Mouse (Mus musculus): ENCODE results near the gene Oscar.
A peak's percentile ranks its signal among the peaks of the same experiment; 100 is the strongest.

The Oscar gene

GRCm38 (mm10) chr7:3616057-3616388 lies at the start of gene Oscar:
Gene Oscar (minus strand): TSS chr7:3616157.
- Histone ChIP-seq H3K27me3 (ENCODE audit: control insufficient read depth, insufficient read depth, low read length, poor library complexity, severe bottlenecking) (no peaks in the 10 kb centered on the region), H3K36me3 (ENCODE audit: control insufficient read depth, insufficient read depth, low read length, poor library complexity, severe bottlenecking) (peaks cover 2% of the 10 kb centered on the region; the same call in 1 of the 2 replicates)
- no peak for DNase-seq (ENCODE audit: low read depth, low spot score)

- peak; percentile 97 for DNase-seq (ENCODE audit: low read depth, low spot score)
- H3K27me3 ChIP-seq (ENCODE audit: control insufficient read depth, insufficient read depth, low read length, poor library complexity, severe bottlenecking): no peaks in the 10 kb centered on the region
Observed at GRCm38 (mm10) chr7:3665215-3666114, 49.5 kb upstream of the Oscar start, which contains the start of gene Leng1. Gene Leng1 (minus strand): TSS chr7:3665840.

GRCm38 (mm10) chr7:3664524-3665214 lies 48.7 kb upstream of the Oscar start:
- peak; percentile 13 for DNase-seq (ENCODE audit: low read depth, low spot score)
- Histone ChIP-seq H3K36me3 (ENCODE audit: control insufficient read depth, insufficient read depth, low read length, poor library complexity, severe bottlenecking) (peaks cover 6% of the 10 kb centered on the region; the same call in 1 of the 2 replicates), H3K27me3 (ENCODE audit: control insufficient read depth, insufficient read depth, low read length, poor library complexity, severe bottlenecking) (no peaks in the 10 kb centered on the region)

More at GRCm38 (mm10) chr7:3665215-3666114, 49.5 kb upstream of the Oscar start, which contains the start of gene Leng1:
- peaks cover 6% of the 10 kb centered on the region; the same call in 1 of the 2 replicates for H3K36me3 ChIP-seq (ENCODE audit: control insufficient read depth, insufficient read depth, low read length, poor library complexity, severe bottlenecking)

GRCm38 (mm10) chr7:3658578-3658977 lies 42.6 kb upstream of the Oscar start:
- H3K27me3 ChIP-seq (ENCODE audit: control insufficient read depth, insufficient read depth, low read length, poor library complexity, severe bottlenecking): no peaks in the 10 kb centered on the region
- no peak for DNase-seq (ENCODE audit: low read depth, low spot score)
- H3K36me3 ChIP-seq (ENCODE audit: control insufficient read depth, insufficient read depth, low read length, poor library complexity, severe bottlenecking): peaks cover 28% of the 10 kb centered on the region

GRCm38 (mm10) chr7:3656966-3657365 lies 41.0 kb upstream of the Oscar start:
- H3K36me3 ChIP-seq (ENCODE audit: control insufficient read depth, insufficient read depth, low read length, poor library complexity, severe bottlenecking): peaks cover 29% of the 10 kb centered on the region
- DNase-seq (ENCODE audit: low read depth, low spot score): no peak

GRCm38 (mm10) chr7:3646641-3647040 lies 30.7 kb upstream of the Oscar start:
- Histone ChIP-seq H3K27me3 (ENCODE audit: control insufficient read depth, insufficient read depth, low read length, poor library complexity, severe bottlenecking) (no peaks in the 10 kb centered on the region), H3K36me3 (ENCODE audit: control insufficient read depth, insufficient read depth, low read length, poor library complexity, severe bottlenecking) (peaks cover 8% of the 10 kb centered on the region)
- no peak for DNase-seq (ENCODE audit: low read depth, low spot score)

More at GRCm38 (mm10) chr7:3656966-3657365, 41.0 kb upstream of the Oscar start:
- no peaks in the 10 kb centered on the region for H3K27me3 ChIP-seq (ENCODE audit: control insufficient read depth, insufficient read depth, low read length, poor library complexity, severe bottlenecking)

- no peak for DNase-seq (ENCODE audit: low read depth, low spot score)
- no peaks in the 10 kb centered on the region for H3K27me3 ChIP-seq (ENCODE audit: control insufficient read depth, insufficient read depth, low read length, poor library complexity, severe bottlenecking)
- H3K36me3 ChIP-seq (ENCODE audit: control insufficient read depth, insufficient read depth, low read length, poor library complexity, severe bottlenecking): peaks cover 5% of the 10 kb centered on the region
Observed at GRCm38 (mm10) chr7:3646188-3646587, 30.2 kb upstream of the Oscar start.

- DNase-seq (ENCODE audit: low read depth, low spot score): no peak
- H3K27me3 ChIP-seq (ENCODE audit: control insufficient read depth, insufficient read depth, low read length, poor library complexity, severe bottlenecking): no peaks in the 10 kb centered on the region
- no peaks in the 10 kb centered on the region for H3K36me3 ChIP-seq (ENCODE audit: control insufficient read depth, insufficient read depth, low read length, poor library complexity, severe bottlenecking)
Observed at GRCm38 (mm10) chr7:3645488-3646025, 29.6 kb upstream of the Oscar start.

GRCm38 (mm10) chr7:3644672-3645487 lies 28.9 kb upstream of the Oscar start, which contains the start of gene Cnot3:
Gene Cnot3 (plus strand): TSS chr7:3645268.
- H3K27me3 ChIP-seq (ENCODE audit: control insufficient read depth, insufficient read depth, low read length, poor library complexity, severe bottlenecking): no peaks in the 10 kb centered on the region
- H3K36me3 ChIP-seq (ENCODE audit: control insufficient read depth, insufficient read depth, low read length, poor library complexity, severe bottlenecking): 0 out of 2 replicates have a peak, but pooled peaks cover 2% of the 10 kb centered on the region
- peak; percentile 100 for DNase-seq (ENCODE audit: low read depth, low spot score)

GRCm38 (mm10) chr7:3644348-3644671 lies 28.4 kb upstream of the Oscar start:
- H3K36me3 ChIP-seq (ENCODE audit: control insufficient read depth, insufficient read depth, low read length, poor library complexity, severe bottlenecking): 0 out of 2 replicates have a peak, but pooled peaks cover 2% of the 10 kb centered on the region
- DNase-seq (ENCODE audit: low read depth, low spot score): no peak
- no peaks in the 10 kb centered on the region for H3K27me3 ChIP-seq (ENCODE audit: control insufficient read depth, insufficient read depth, low read length, poor library complexity, severe bottlenecking)

- no peaks in the 10 kb centered on the region for H3K27me3 ChIP-seq (ENCODE audit: control insufficient read depth, insufficient read depth, low read length, poor library complexity, severe bottlenecking)
- H3K36me3 ChIP-seq (ENCODE audit: control insufficient read depth, insufficient read depth, low read length, poor library complexity, severe bottlenecking): 0 out of 2 replicates have a peak, but pooled peaks cover 2% of the 10 kb centered on the region
- no peak for DNase-seq (ENCODE audit: low read depth, low spot score)
Observed at GRCm38 (mm10) chr7:3643843-3644242, 27.9 kb upstream of the Oscar start.

GRCm38 (mm10) chr7:3643412-3643811 lies 27.5 kb upstream of the Oscar start:
- 0 out of 2 replicates have a peak, but pooled peaks cover 2% of the 10 kb centered on the region for H3K36me3 ChIP-seq (ENCODE audit: control insufficient read depth, insufficient read depth, low read length, poor library complexity, severe bottlenecking)
- no peak for DNase-seq (ENCODE audit: low read depth, low spot score)
- no peaks in the 10 kb centered on the region for H3K27me3 ChIP-seq (ENCODE audit: control insufficient read depth, insufficient read depth, low read length, poor library complexity, severe bottlenecking)

- Histone ChIP-seq H3K27me3 (ENCODE audit: control insufficient read depth, insufficient read depth, low read length, poor library complexity, severe bottlenecking) (no peaks in the 10 kb centered on the region), H3K36me3 (ENCODE audit: control insufficient read depth, insufficient read depth, low read length, poor library complexity, severe bottlenecking) (no peaks in the 10 kb centered on the region; the same call in 1 of the 2 replicates)
- no peak for DNase-seq (ENCODE audit: low read depth, low spot score)
Observed at GRCm38 (mm10) chr7:3630478-3630815, 14.5 kb upstream of the Oscar start.

All from splenic B cell, adult 2 months (primary cell).